Mouse (Mus musculus): Measurements from ENCODE around the gene Hdac4.
A peak's percentile ranks its signal among the peaks of the same experiment; 100 is the strongest.

Hdac4 gene

GRCm38 (mm10) chr1:91918257-91918800, 277.2 kb downstream of the Hdac4 start:
- DNase-seq (ENCODE audit: low spot score) = no peak

DNA sequence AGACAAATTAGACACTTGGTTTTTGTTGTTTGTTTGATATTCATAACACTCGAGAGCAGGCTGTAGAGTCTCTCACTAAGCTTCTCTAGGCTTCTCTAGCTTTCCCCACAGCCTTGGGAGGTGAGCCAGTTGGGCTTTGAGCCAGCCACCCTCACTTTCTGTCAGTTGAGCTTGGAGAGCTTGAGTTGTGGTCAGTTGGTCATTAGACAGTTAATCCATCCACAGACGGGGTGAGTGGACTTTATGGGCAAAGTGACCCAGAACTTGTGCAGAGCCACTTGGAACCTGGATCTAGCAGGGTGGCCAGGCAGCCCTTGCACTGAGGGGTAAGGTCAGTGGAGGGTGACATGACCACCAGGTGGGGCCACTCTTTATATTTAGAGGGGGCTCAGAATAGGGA, 277.9 kb downstream of the Hdac4 start:
- DNase-seq (ENCODE audit: low spot score) = no peak

GRCm38 (mm10) chr1:91915961-91916360, 279.5 kb downstream of the Hdac4 start:
- no peak for DNase-seq (ENCODE audit: low spot score)

DNA sequence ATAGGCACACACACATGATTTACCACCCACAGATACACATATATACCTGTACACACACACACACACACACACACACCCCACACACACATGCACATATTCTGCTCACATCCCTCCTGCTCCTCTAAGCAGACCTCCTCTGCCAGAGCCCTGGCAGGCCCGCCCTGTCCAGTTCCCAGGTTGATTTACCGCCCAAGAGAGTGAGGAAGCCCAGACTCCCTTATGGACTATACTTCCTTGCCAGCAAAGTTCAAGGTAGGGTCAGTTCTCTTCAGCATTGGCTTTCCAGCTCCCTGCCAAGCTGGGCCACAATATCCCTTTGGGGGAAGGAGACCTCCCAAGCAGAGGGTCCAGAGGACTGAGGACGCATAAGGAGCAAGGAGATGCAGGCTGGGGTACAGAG, 280.9 kb downstream of the Hdac4 start:
- DNase-seq (ENCODE audit: low spot score) = no peak

GRCm38 (mm10) chr1:91913850-91914249, 281.6 kb downstream of the Hdac4 start:
- DNase-seq (ENCODE audit: low spot score) = peak; percentile 22

DNA sequence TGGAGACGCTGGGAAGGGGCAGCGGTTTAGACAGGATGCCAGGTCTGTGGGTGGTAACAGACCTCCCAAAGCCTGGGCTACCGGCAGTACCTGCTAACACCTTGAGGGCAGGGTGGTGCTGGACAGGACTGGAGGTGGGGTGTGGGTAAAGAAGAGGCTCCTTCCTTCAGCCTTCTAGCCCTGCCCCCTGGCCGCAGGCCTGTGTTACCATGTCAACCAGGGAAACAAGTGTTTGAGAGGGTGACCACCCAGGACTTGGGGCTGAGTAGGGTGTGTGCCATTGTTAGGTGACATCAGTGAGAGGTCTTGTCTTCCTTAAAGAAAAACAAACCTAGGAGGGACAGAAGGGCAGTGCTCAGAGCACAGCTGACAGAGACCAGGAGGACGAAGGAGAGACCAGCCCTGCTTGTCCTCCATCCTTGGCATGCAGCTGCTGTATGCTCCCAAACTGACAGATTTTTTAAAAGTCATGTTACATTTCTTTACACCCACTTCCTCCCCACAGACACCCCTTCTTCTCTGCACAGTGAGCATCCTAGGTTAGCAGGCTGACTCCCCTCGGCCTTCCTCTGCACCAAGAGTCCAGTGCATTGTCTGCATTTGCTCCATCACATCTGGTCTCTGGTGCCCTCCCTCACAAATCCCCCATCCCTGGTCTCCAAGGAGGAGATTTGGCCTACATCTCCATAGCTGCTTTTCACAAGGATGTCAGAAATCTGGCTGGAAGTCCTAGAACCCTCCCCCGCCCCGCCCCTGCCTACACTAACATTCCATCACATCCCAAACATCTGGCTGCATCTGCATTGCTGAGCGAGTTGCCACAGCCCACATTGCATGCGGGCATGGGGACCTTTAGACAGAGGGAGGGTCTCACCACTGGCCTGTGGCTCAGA, 283.0 kb downstream of the Hdac4 start:
- no peak for DNase-seq (ENCODE audit: low spot score)

- DNase-seq (ENCODE audit: low spot score) = no peak
Measured at GRCm38 (mm10) chr1:91905268-91905667, 290.2 kb downstream of the Hdac4 start.

GRCm38 (mm10) chr1:91903241-91903981, 292.1 kb downstream of the Hdac4 start:
- no peak for DNase-seq (ENCODE audit: low spot score)

- peak; percentile 12 for DNase-seq (ENCODE audit: low spot score)
Measured at GRCm38 (mm10) chr1:91897078-91897477, 298.4 kb downstream of the Hdac4 start.

- no peak for DNase-seq (ENCODE audit: low spot score)
Measured at GRCm38 (mm10) chr1:91894286-91894685, 301.2 kb downstream of the Hdac4 start.

DNA sequence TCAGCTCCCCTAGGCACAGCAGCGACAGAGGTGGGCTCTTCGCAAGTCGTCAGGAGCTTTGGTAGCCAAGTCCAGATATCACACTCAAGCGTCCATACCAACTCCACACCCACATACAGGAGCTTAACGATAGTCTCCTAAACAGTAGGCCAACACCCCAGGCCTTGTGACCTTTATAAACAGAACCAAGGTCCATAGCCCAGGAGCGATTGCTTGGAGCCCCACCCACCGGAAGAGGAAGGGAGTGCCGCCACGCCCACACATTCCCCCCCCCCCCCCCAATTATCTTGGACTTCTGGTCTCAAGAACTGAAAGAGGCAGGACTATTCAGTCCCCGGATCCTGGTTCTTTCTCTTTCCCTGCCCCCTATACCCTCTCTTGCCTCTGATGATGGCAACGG, 301.9 kb downstream of the Hdac4 start:
- DNase-seq (ENCODE audit: low spot score) = no peak

GRCm38 (mm10) chr1:91883115-91883514, 312.4 kb downstream of the Hdac4 start:
- no peak for DNase-seq (ENCODE audit: low spot score)

GRCm38 (mm10) chr1:91880899-91881298, 314.6 kb downstream of the Hdac4 start:
- DNase-seq (ENCODE audit: low spot score) = no peak

GRCm38 (mm10) chr1:91880156-91880555, 315.3 kb downstream of the Hdac4 start:
- DNase-seq (ENCODE audit: low spot score) = no peak
